Mouse (Mus musculus) neural tube, embryonic 14.5 days (tissue): ENCODE measurements around the gene Hspe1. TPM values are rescaled to one million over a fixed set of nuclear protein-coding genes. Genes with fewer than 3 reads are reported as not detected.

Source experiments
- polyA plus RNA-seq: library from polyadenylated mRNA; unstranded; fragments of >200 nt; fragmentation: Nextera tagmentation; extraction: Ambion mirVana; gene quantifications from 2 replicates; pipeline ENCODE4 v1.2.1, GENCODE M21; 2014

The Hspe1 gene
- polyA plus RNA-seq, 1 experiment from 2014 or later, result 245 TPM

Other genes with a start within 250 kb of the Hspe1 start
- gene Ankrd44, start 161.7 kb upstream of the Hspe1 start, polyA plus RNA-seq, result 37.1 and 41.0 TPM in 2 replicates
- 332 and 341 TPM in 2 replicates for gene Sf3b1, start 60.7 kb upstream of the Hspe1 start, polyA plus RNA-seq
- 32.5 and 33.9 TPM in 2 replicates for gene Coq10b, start 35.4 kb upstream of the Hspe1 start, polyA plus RNA-seq
- 230 and 233 TPM in 2 replicates for gene Hspd1, start 111 bp downstream of the Hspe1 start, polyA plus RNA-seq
- 189 and 204 TPM in 2 replicates for gene Mob4, start 43.1 kb downstream of the Hspe1 start, polyA plus RNA-seq
- 10.1 and 12.1 TPM in 2 replicates for gene Rftn2, start 138.7 kb downstream of the Hspe1 start, polyA plus RNA-seq
- gene Mars2, start 149.0 kb downstream of the Hspe1 start, polyA plus RNA-seq, result 4.0 TPM in 2 replicates